Mouse (Mus musculus): ENCODE data around the gene Zfp277.

- TF ChIP-seq CTCF (IDR thresholded peaks at IDR 0.05; ENCODE audit: extremely low read depth, insufficient read depth, low read length) (no peak), POLR2A (IDR thresholded peaks at IDR 0.05; ENCODE audit: extremely low read depth, insufficient read depth, low read length) (no peak)
Observed at GRCm38 (mm10) chr12:40486047-40486837, 40.5 kb upstream of the Zfp277 start.
